In the genomic region with DNA sequence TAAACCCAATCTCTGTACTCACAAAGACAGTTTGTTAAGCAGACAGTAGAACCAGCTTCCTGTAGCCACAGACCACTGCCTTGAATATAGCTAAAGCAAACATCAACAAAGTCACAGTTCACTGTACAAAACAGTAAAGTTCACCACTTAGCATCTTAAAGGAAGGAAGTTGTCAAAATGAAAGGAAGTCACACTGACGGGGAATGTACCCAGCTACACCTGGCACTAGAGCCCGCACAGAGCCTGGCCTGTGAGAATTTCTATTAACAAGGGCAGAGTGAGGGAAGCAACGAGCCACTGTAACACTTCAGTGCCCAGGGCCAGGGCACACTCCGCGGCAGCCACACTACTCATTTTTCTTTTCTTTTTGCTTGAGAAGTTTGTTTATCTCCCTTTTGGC, we compare ENCODE assay signal across 9 mouse cellular contexts. TPM values are rescaled to one million over a fixed set of nuclear protein-coding genes. Genes with fewer than 3 reads are reported as not detected.
DNase-seq lines count a peak whose midpoint lies in the region; TF ChIP-seq lines count a peak whose summit lies in the region.
"Had no signal": no experiment of that assay in that cellular context is flagged by ENCODE, and none has a peak within 500 bp of the region (broad histone marks: within the 10 kb centered on the region; RNA-seq: fewer than 3 reads in every experiment).

No protein-coding gene starts in this region.

- peaks cover 15% of the 10 kb centered on the region for H3K36me3 ChIP-seq in spleen, adult 2 months (ENCODE audit: control insufficient read depth, insufficient read depth, low read length)

- peak overlapping the region; percentile 89 for H3K27ac ChIP-seq in spleen, adult 2 months (ENCODE audit: insufficient read depth, low read length)
- H3K27ac ChIP-seq: midbrain, embryonic 15.5 days had no signal

- H3K4me3 ChIP-seq in spleen, adult 2 months (ENCODE audit: extremely low read depth, insufficient read depth, insufficient read length), result no peak overlapping the region
- H3K4me3 ChIP-seq: midbrain, embryonic 15.5 days had no signal

- DNase-seq in CD4-positive helper T cell, adult 2 months (ENCODE audit: low read depth, low spot score), result peak; percentile 63
- peak; percentile 38 to 47 for DNase-seq in CD8-positive naive resting alpha-beta T cell, adult 2 months (ENCODE audit: low read depth in 2 of 2, low spot score in 2 of 2)
- peak; percentile 50 for DNase-seq in kidney, postnatal 14 days
- peak; percentile 61 to 70 for DNase-seq in spleen, adult 2 months (ENCODE audit: low read depth in 1 of 2, low spot score in 2 of 2)
- no peak for DNase-seq in frontal cortex, postnatal 14 days (ENCODE audit: low spot score in 2 of 2)
- no peak for DNase-seq in testis, postnatal 10 days (ENCODE audit: low spot score)
- DNase-seq in frontal cortex, postnatal 10 days (ENCODE audit: low spot score in 2 of 2), result no peak
- DNase-seq: cerebellum, adult 18-20 months had no signal

- peaks cover 22% of the 10 kb centered on the region; the same call in 1 of the 2 replicates for H3K4me1 ChIP-seq in spleen, adult 2 months (ENCODE audit: control insufficient read depth, insufficient read depth, insufficient read length)

- no peak for TF ChIP-seq POLR2A in spleen, adult 2 months (IDR thresholded peaks at IDR 0.05; ENCODE audit: low read depth, low read length)

- no peak for TF ChIP-seq CTCF in spleen, adult 2 months (IDR thresholded peaks at IDR 0.05; ENCODE audit: extremely low read depth, insufficient read depth, insufficient read length, insufficient replicate concordance)

- H3K27me3 ChIP-seq in spleen, adult 2 months (ENCODE audit: control insufficient read depth, insufficient read depth, low read length), result no peaks in the 10 kb centered on the region
- H3K27me3 ChIP-seq: midbrain, embryonic 15.5 days had no signal

- WGBS in spleen, adult 2 months, result 6% methylated on average over 5 of the region's 5 CpGs

RNA-seq across cellular contexts. Expression of a gene that starts 4.0 kb away (rescaled TPM):
- 812 and 1,187 TPM in 2 replicates for polyA plus RNA-seq in spleen, adult 2 months (2012; rRNA removed)

RNA-seq across cellular contexts. Expression of a gene that starts 9.5 kb away (rescaled TPM):
- polyA plus RNA-seq in spleen, adult 2 months (2012; rRNA removed), result 56.6 and 61.6 TPM in 2 replicates

Comparison
In these comparisons a context has a peak if more than half of its experiments do, and no peak if none do; other contexts are left out.
1. DNase-seq: peak in CD4-positive helper T cell, adult 2 months (single experiment), CD8-positive naive resting alpha-beta T cell, adult 2 months (2 of 2), kidney, postnatal 14 days (single experiment) and spleen, adult 2 months (2 of 2); none in frontal cortex, postnatal 14 days (0 of 2), testis, postnatal 10 days (single experiment) and frontal cortex, postnatal 10 days (0 of 2).